Mouse (Mus musculus): ENCODE results near the gene Stk38l. TPM values are rescaled to one million over a fixed set of nuclear protein-coding genes. Genes with fewer than 3 reads are reported as not detected.

Gene Stk38l
- polyA plus RNA-seq, 1 experiment from 2014 or later = 32.0 TPM

DNA sequence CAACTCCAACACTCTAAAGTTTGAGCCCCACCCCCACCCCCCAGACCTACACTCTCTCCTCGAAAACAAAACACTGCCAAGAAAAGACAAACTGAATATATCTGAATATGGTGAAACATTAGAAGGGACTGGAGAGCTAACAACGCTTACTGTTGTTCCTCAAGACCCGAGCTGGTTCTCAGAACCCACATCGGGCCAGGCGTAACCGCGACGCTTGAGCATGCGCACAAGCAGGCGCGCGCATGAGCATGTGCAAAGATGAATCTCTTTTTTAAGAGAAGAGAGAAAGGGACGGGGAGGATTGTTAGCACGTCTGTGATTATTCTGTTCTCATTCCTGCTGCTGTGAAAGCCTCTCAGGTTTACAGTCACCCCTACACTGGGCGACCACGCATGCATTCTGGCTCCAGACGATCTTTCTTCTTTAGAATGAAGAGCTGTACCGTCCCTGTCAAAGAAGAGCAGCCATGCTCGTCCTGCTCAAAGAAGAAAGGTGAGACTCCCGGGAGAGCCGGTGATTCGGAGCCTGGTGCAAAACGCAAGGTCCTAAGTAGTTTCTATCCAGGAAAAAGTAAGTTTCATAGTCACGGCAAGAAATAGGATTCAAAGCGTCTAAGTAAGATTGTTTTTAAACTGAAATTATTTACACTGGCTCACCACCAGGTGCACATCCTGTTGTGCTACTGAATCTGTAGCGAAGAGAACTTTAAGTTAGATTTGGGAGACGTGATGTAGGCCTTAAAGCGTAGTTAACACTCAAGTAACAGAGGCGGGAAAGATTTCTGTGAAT, 95.6 kb downstream of the Stk38l start:
- H3K4me3 ChIP-seq = no peak overlapping the region
- no peaks in the 10 kb centered on the region for H3K27me3 ChIP-seq
- no peaks in the 10 kb centered on the region for H3K4me1 ChIP-seq (replicated peaks)
- WGBS = 82% methylated on average over 29 of the region's 29 CpGs
- H3K27ac ChIP-seq = no peak overlapping the region
- no peaks in the 10 kb centered on the region for H3K9me3 ChIP-seq (replicated peaks)
- no peak overlapping the region for H3K9ac ChIP-seq
- no peaks in the 10 kb centered on the region for H3K36me3 ChIP-seq
- ATAC-seq (replicated peaks; ENCODE audit: insufficient number of reproducible peaks, insufficient read depth, low FRiP score, low read depth) = no peak
- H3K4me2 ChIP-seq = no peak overlapping the region

DNA sequence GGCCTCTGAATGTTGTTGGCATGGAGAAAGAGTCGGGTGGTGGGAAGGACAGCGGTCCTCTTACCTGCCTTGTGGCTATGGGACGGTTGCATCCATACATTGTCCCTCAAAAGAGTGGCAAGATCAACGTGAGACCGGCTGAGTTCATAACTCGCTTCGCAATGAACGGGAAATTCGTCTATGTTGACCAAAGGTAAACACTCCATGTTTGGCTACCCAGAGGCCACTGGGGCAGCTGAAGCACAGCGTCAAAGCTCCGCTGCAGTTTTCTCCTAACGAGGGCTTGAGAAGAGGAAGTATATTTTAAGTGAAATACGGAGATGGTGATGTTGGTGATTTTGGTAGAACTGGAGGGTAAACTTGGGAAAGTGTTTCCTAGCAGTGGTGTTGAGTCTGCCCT, 97.2 kb downstream of the Stk38l start:
- Histone ChIP-seq H3K9ac (no peak overlapping the region), H3K27me3 (no peaks in the 10 kb centered on the region), H3K4me3 (no peak overlapping the region), H3K4me2 (no peak overlapping the region), H3K36me3 (no peaks in the 10 kb centered on the region), H3K9me3 (replicated peaks) (no peaks in the 10 kb centered on the region), H3K27ac (no peak overlapping the region), H3K4me1 (replicated peaks) (no peaks in the 10 kb centered on the region)
- no peak for ATAC-seq (replicated peaks; ENCODE audit: insufficient number of reproducible peaks, insufficient read depth, low FRiP score, low read depth)
- 88% methylated on average over 13 of the region's 13 CpGs for WGBS

- no peak overlapping the region for H3K4me2 ChIP-seq
- 45% methylated on average over 16 of the region's 16 CpGs for WGBS
- H3K27me3 ChIP-seq = no peaks in the 10 kb centered on the region
- H3K9ac ChIP-seq = no peak overlapping the region
- H3K4me1 ChIP-seq (replicated peaks) = no peaks in the 10 kb centered on the region
- no peak overlapping the region for H3K4me3 ChIP-seq
- no peaks in the 10 kb centered on the region for H3K36me3 ChIP-seq
- H3K9me3 ChIP-seq (replicated peaks) = no peaks in the 10 kb centered on the region
- no peak overlapping the region for H3K27ac ChIP-seq
- ATAC-seq (replicated peaks; ENCODE audit: insufficient number of reproducible peaks, insufficient read depth, low FRiP score, low read depth) = no peak
Measured at GRCm38 (mm10) chr6:146824727-146825486, 100.1 kb downstream of the Stk38l start.

- Histone ChIP-seq H3K36me3 (no peaks in the 10 kb centered on the region), H3K4me2 (no peak overlapping the region), H3K9ac (no peak overlapping the region), H3K9me3 (replicated peaks) (no peaks in the 10 kb centered on the region), H3K27ac (no peak overlapping the region), H3K4me1 (replicated peaks) (no peaks in the 10 kb centered on the region), H3K4me3 (no peak overlapping the region), H3K27me3 (no peaks in the 10 kb centered on the region)
- WGBS = 74% methylated on average over 1 of the region's 1 CpGs
- no peak for ATAC-seq (replicated peaks; ENCODE audit: insufficient number of reproducible peaks, insufficient read depth, low FRiP score, low read depth)
Measured at GRCm38 (mm10) chr6:146825487-146825773, 100.6 kb downstream of the Stk38l start.

Other genes with a start within 250 kb of the Stk38l start
- gene Itpr2, start 222.8 kb upstream of the Stk38l start, polyA plus RNA-seq (2015; fragmentation: Nextera tagmentation; extraction: Ambion mirVana) = 39.2 and 49.5 TPM in 2 replicates
- 77.7 and 88.3 TPM in 2 replicates for gene Fgfr1op2, start 147.8 kb upstream of the Stk38l start, polyA plus RNA-seq (2015; fragmentation: Nextera tagmentation; extraction: Ambion mirVana)
- gene Ints13, start 147.2 kb upstream of the Stk38l start, polyA plus RNA-seq (2015; fragmentation: Nextera tagmentation; extraction: Ambion mirVana) = 47.0 and 49.4 TPM in 2 replicates
- gene Med21, start 82.4 kb upstream of the Stk38l start, polyA plus RNA-seq (2015; fragmentation: Nextera tagmentation; extraction: Ambion mirVana) = 135 and 140 TPM in 2 replicates
- gene Tm7sf3, start 82.2 kb upstream of the Stk38l start, polyA plus RNA-seq (2015; fragmentation: Nextera tagmentation; extraction: Ambion mirVana) = 32.8 and 38.6 TPM in 2 replicates
- gene Arntl2, start 71.1 kb downstream of the Stk38l start, polyA plus RNA-seq (2015; fragmentation: Nextera tagmentation; extraction: Ambion mirVana) = 2.6 and 3.3 TPM in 2 replicates
- 0.53 TPM in 1 of 2 replicates, not detected in the other for gene Smco2, start 125.1 kb downstream of the Stk38l start, polyA plus RNA-seq (2015; fragmentation: Nextera tagmentation; extraction: Ambion mirVana)
- 50.5 and 50.8 TPM in 2 replicates for gene Ppfibp1, start 163.5 kb downstream of the Stk38l start, polyA plus RNA-seq (2015; fragmentation: Nextera tagmentation; extraction: Ambion mirVana)
- 0.10 and 0.11 TPM in 2 replicates for gene 1700034J05Rik, start 229.4 kb downstream of the Stk38l start, polyA plus RNA-seq (2015; fragmentation: Nextera tagmentation; extraction: Ambion mirVana)

Data from heart, embryonic 15.5 days (tissue).